Comparison of ENCODE assay signal across 10 mouse cellular contexts in genomic region chr5:122048686-122049663, GRCm38 (mm10). TPM values are rescaled to one million over a fixed set of nuclear protein-coding genes. Genes with fewer than 3 reads are reported as not detected.
A peak's percentile ranks its signal among the peaks of the same experiment; 100 is the strongest.
DNase-seq lines count a peak whose midpoint lies in the region; ATAC-seq and TF ChIP-seq lines count a peak whose summit lies in the region.
"Had no signal": no experiment of that assay in that cellular context is flagged by ENCODE, and none has a peak within 500 bp of the region (broad histone marks: within the 10 kb centered on the region; RNA-seq: fewer than 3 reads in every experiment).

No protein-coding gene starts in this region.

- TF ChIP-seq EP300 in heart, postnatal 0 days (IDR thresholded peaks at IDR 0.05; ENCODE audit: low read depth), result no peak

- H3K4me1 ChIP-seq in heart, postnatal 0 days (ENCODE audit: control insufficient read depth, insufficient read depth), result peaks cover 10% of the 10 kb centered on the region
- H3K4me1 ChIP-seq in forebrain, embryonic 10.5 days, result peaks cover 58% of the 10 kb centered on the region
- peaks cover 7% of the 10 kb centered on the region for H3K4me1 ChIP-seq in liver, embryonic 11.5 days (replicated peaks; ENCODE audit: control insufficient read depth, insufficient read depth, low read length)
- peaks cover 21% of the 10 kb centered on the region for H3K4me1 ChIP-seq in stomach, embryonic 16.5 days (ENCODE audit: control insufficient read depth, insufficient read depth, low read length)

- no peak for TF ChIP-seq CTCF in heart, postnatal 0 days (IDR thresholded peaks at IDR 0.05; ENCODE audit: low read depth)

- peak overlapping the region; percentile 69; the same call in 1 of the 2 replicates for H3K9ac ChIP-seq in heart, postnatal 0 days (replicated peaks; ENCODE audit: low read depth, low read length)
- H3K9ac ChIP-seq in liver, embryonic 11.5 days (ENCODE audit: low read depth, low read length), result no peak overlapping the region; the same call in 1 of the 2 replicates
- peak overlapping the region; percentile 89 for H3K9ac ChIP-seq in stomach, embryonic 16.5 days (ENCODE audit: low read length)

- no peak for DNase-seq in heart, postnatal 0 days (ENCODE audit: low spot score)
- no peak for DNase-seq in heart, postnatal 14 days
- DNase-seq in brain, adult 2 months (ENCODE audit: low read depth, low spot score), result peak; percentile 45
- DNase-seq in forebrain, embryonic 10.5 days (ENCODE audit: extremely low spot score, low spot score), result no peak
- no peak for DNase-seq in liver, embryonic 11.5 days (ENCODE audit: low spot score)
- no peak for DNase-seq in thymus, postnatal 25 days
- DNase-seq in spleen, postnatal 36 days (ENCODE audit: low spot score in 2 of 2), result no peak

- H3K4me3 ChIP-seq in heart, postnatal 0 days (ENCODE audit: low read depth, low read length), result peak overlapping the region; percentile 76
- H3K4me3 ChIP-seq in forebrain, embryonic 10.5 days, result peak overlapping the region; percentile 79
- H3K4me3 ChIP-seq in liver, embryonic 11.5 days (ENCODE audit: low read depth, low read length), result peak overlapping the region; percentile 81
- peak overlapping the region; percentile 80 for H3K4me3 ChIP-seq in stomach, embryonic 16.5 days (replicated peaks; ENCODE audit: low read length)

- H3K27ac ChIP-seq in heart, postnatal 0 days (ENCODE audit: low read depth), result no peak overlapping the region
- peak overlapping the region; percentile 96 for H3K27ac ChIP-seq in forebrain, embryonic 10.5 days
- no peak overlapping the region for H3K27ac ChIP-seq in liver, embryonic 11.5 days (ENCODE audit: low read depth, low read length)
- H3K27ac ChIP-seq in stomach, embryonic 16.5 days (ENCODE audit: low read length), result no peak overlapping the region
- H3K27ac ChIP-seq: macrophage had no signal

- intact Hi-C loops in heart, postnatal 14 days (cut with DNase I), result loop anchor here (5.0 kb wide), 1 partner anchor 47 kb away; no protein-coding TSS in a partner anchor

- peaks cover 34% of the 10 kb centered on the region for H3K27me3 ChIP-seq in heart, postnatal 0 days (ENCODE audit: control insufficient read depth, insufficient read depth, low read length)
- H3K27me3 ChIP-seq in forebrain, embryonic 10.5 days (ENCODE audit: poor library complexity, severe bottlenecking), result peaks cover 86% of the 10 kb centered on the region
- H3K27me3 ChIP-seq in liver, embryonic 11.5 days (replicated peaks; ENCODE audit: control insufficient read depth, insufficient read depth, low read length), result peaks cover 72% of the 10 kb centered on the region
- H3K27me3 ChIP-seq in stomach, embryonic 16.5 days (ENCODE audit: control insufficient read depth, insufficient read depth, low read length), result peaks cover 43% of the 10 kb centered on the region

- H3K36me3 ChIP-seq in heart, postnatal 0 days (replicated peaks; ENCODE audit: control insufficient read depth, insufficient read depth, low read length), result no peaks in the 10 kb centered on the region
- no peaks in the 10 kb centered on the region for H3K36me3 ChIP-seq in forebrain, embryonic 10.5 days (replicated peaks)
- H3K36me3 ChIP-seq in liver, embryonic 11.5 days (ENCODE audit: control insufficient read depth, insufficient read depth, low read length), result no peaks in the 10 kb centered on the region
- H3K36me3 ChIP-seq in stomach, embryonic 16.5 days (ENCODE audit: control insufficient read depth, insufficient read depth, low read length), result no peaks in the 10 kb centered on the region

- ATAC-seq in heart, postnatal 0 days (ENCODE audit: insufficient read depth, low read depth), result no peak
- ATAC-seq in liver, embryonic 11.5 days (replicated peaks; ENCODE audit: low FRiP score), result no peak
- peak; percentile 1; the same call in 1 of the 2 replicates for ATAC-seq in stomach, embryonic 16.5 days (ENCODE audit: insufficient read depth, low FRiP score)

- H3K4me2 ChIP-seq in heart, postnatal 0 days (ENCODE audit: low read depth, low read length), result peak overlapping the region; percentile 78
- H3K4me2 ChIP-seq in liver, embryonic 11.5 days, result peak overlapping the region; percentile 67
- peak overlapping the region; percentile 83 for H3K4me2 ChIP-seq in stomach, embryonic 16.5 days (ENCODE audit: low read depth, low read length)

- no peaks in the 10 kb centered on the region for H3K9me3 ChIP-seq in heart, postnatal 0 days (replicated peaks; ENCODE audit: control insufficient read depth, low read length)
- no peaks in the 10 kb centered on the region for H3K9me3 ChIP-seq in forebrain, embryonic 10.5 days
- no peaks in the 10 kb centered on the region for H3K9me3 ChIP-seq in liver, embryonic 11.5 days (ENCODE audit: control insufficient read depth, low read length)
- no peaks in the 10 kb centered on the region for H3K9me3 ChIP-seq in stomach, embryonic 16.5 days (replicated peaks; ENCODE audit: control insufficient read depth, low read length)

- WGBS in heart, postnatal 0 days, result 2% methylated on average over 50 of the region's 52 CpGs
- WGBS in forebrain, embryonic 10.5 days, result under 1% methylated on average over 52 of the region's 52 CpGs
- WGBS in liver, embryonic 11.5 days, result 3% methylated on average over 52 of the region's 52 CpGs
- 2% methylated on average over 52 of the region's 52 CpGs for WGBS in stomach, embryonic 16.5 days

RNA-seq across cellular contexts. Expression of gene Cux2, which starts 0.9 kb away (rescaled TPM):
- 3.3 and 9.5 TPM in 2 replicates for total RNA-seq in heart, postnatal 0 days (2014; rRNA removed; ENCODE audit: low replicate concordance)
- polyA plus RNA-seq in heart, postnatal 0 days (2015; fragmentation: Nextera tagmentation; extraction: Ambion mirVana), result 1.3 and 1.4 TPM in 2 replicates
- total RNA-seq in heart, postnatal 14 days (2021), result 10 to 100 TPM; 24.8 to 27.0 TPM
- 5.0 and 6.5 TPM in 2 replicates for polyA plus RNA-seq in forebrain, embryonic 10.5 days (2016; fragmentation: Nextera tagmentation; extraction: Ambion mirVana)
- 4.9 and 5.2 TPM in 2 replicates for polyA plus RNA-seq in liver, embryonic 11.5 days (2014; fragmentation: Nextera tagmentation; extraction: Ambion mirVana)
- polyA plus RNA-seq in stomach, embryonic 16.5 days (2015; fragmentation: Nextera tagmentation; extraction: Ambion mirVana), result 3.2 and 3.5 TPM in 2 replicates
- polyA plus RNA-seq: macrophage had no signal

RNA-seq across cellular contexts. Expression of gene Myl2, which starts 51.8 kb away (rescaled TPM):
- total RNA-seq in heart, postnatal 0 days (2014; rRNA removed; ENCODE audit: low replicate concordance), result 7,568 and 8,637 TPM in 2 replicates
- 15,488 and 15,525 TPM in 2 replicates for polyA plus RNA-seq in heart, postnatal 0 days (2015; fragmentation: Nextera tagmentation; extraction: Ambion mirVana)
- total RNA-seq in heart, postnatal 14 days (2021), result over 10,000 TPM; 16,479 to 17,190 TPM
- not detected in 2 replicates for polyA plus RNA-seq in forebrain, embryonic 10.5 days (2016; fragmentation: Nextera tagmentation; extraction: Ambion mirVana)
- 9.9 and 20.9 TPM in 2 replicates for polyA plus RNA-seq in liver, embryonic 11.5 days (2014; fragmentation: Nextera tagmentation; extraction: Ambion mirVana)
- 1.1 and 17.1 TPM in 2 replicates for polyA plus RNA-seq in stomach, embryonic 16.5 days (2015; fragmentation: Nextera tagmentation; extraction: Ambion mirVana)
- polyA plus RNA-seq: macrophage, Patski had no signal

Comparison
In these comparisons a context has a peak if more than half of its experiments do, and no peak if none do; other contexts are left out.
1. RNA of gene Myl2, which starts 51.8 kb away (polyA plus RNA-seq): 15,488 to 15,525 TPM in heart, postnatal 0 days; 9.9 to 20.9 TPM in liver, embryonic 11.5 days, 1.1 to 17.1 TPM in stomach, embryonic 16.5 days and not detected in forebrain, embryonic 10.5 days; every median in the first group is over 100 times any median in the second.
2. Peak in every context shown above with its lines, with median percentiles within 50 percentile points of each other: H3K4me2 ChIP-seq and H3K4me3 ChIP-seq.